Mouse (Mus musculus) heart, embryonic 14.5 days (tissue): ENCODE results near the gene Plxnc1. TPM values are rescaled to one million over a fixed set of nuclear protein-coding genes. Genes with fewer than 3 reads are reported as not detected.

Source experiments
- ATAC-seq: fragments of 200-750 bp; cut with Nextera tagmentation; 2 replicates; pipeline ENCODE4 v1.8.0; 2017; ENCODE audit warnings: low read depth, moderate TSS enrichment; ENCODE audit not compliant: insufficient number of reproducible peaks, insufficient read depth, low FRiP score
- H3K27ac ChIP-seq, 2 experiments: fragments of 200-500 bp in 1 of 2; fragments of 300-500 bp in 1 of 2; sonication (generic) in 1 of 2; replicated peaks in 1 of 2; 2 replicates each; pipeline ENCODE4 v1.5.1; 2012 to 2014; ENCODE audit warnings: low read depth in 2 of 2, low read length in 2 of 2, control low read depth in 1 of 2, mild to moderate bottlenecking in 1 of 2, mixed read lengths in 1 of 2; ENCODE audit not compliant: control insufficient read depth in 1 of 2, insufficient read depth in 1 of 2
- H3K27me3 ChIP-seq: fragments of 300-500 bp; sonication (generic); 2 replicates; pipeline ENCODE4 v1.6.1; 2014; ENCODE audit warnings: mild to moderate bottlenecking, low read length, control low read depth; ENCODE audit not compliant: control insufficient read depth, insufficient read depth
- H3K36me3 ChIP-seq: fragments of 300-500 bp; sonication (generic); 2 replicates; pipeline ENCODE4 v1.6.1; 2014; ENCODE audit warnings: mild to moderate bottlenecking, control low read depth, low read length, mixed read lengths; ENCODE audit not compliant: control insufficient read depth, insufficient read depth
- H3K4me1 ChIP-seq, 2 experiments: fragments of 200-500 bp in 1 of 2; fragments of 300-500 bp in 1 of 2; sonication (generic) in 1 of 2; 2 replicates each; pipeline ENCODE4 v1.6.1; 2012 to 2014; ENCODE audit warnings: low read length in 2 of 2, control low read depth in 1 of 2, mixed read lengths in 1 of 2; ENCODE audit not compliant: control insufficient read depth in 2 of 2, insufficient read depth in 2 of 2
- H3K4me2 ChIP-seq: fragments of 300-500 bp; sonication (generic); 2 replicates; pipeline ENCODE4 v1.6.1; 2014; ENCODE audit warnings: mild to moderate bottlenecking, low read length
- H3K4me3 ChIP-seq, 2 experiments: fragments of 200-500 bp in 1 of 2; fragments of 300-500 bp in 1 of 2; sonication (generic) in 1 of 2; 2 replicates each; pipeline ENCODE4 v1.5.1; 2012 to 2014; ENCODE audit warnings: low read length in 2 of 2, mild to moderate bottlenecking in 2 of 2, control low read depth in 1 of 2, low read depth in 1 of 2, moderate library complexity in 1 of 2; ENCODE audit not compliant: control insufficient read depth in 1 of 2, insufficient read depth in 1 of 2
- H3K9ac ChIP-seq: fragments of 300-500 bp; sonication (generic); 2 replicates; pipeline ENCODE4 v1.6.1; 2014; ENCODE audit warnings: mild to moderate bottlenecking, low read length
- H3K9me3 ChIP-seq: fragments of 300-500 bp; sonication (generic); 2 replicates; pipeline ENCODE4 v1.6.1; 2016; ENCODE audit warnings: low read length, control low read depth; ENCODE audit not compliant: control insufficient read depth
- WGBS: fragments of 180-500 bp; shearing (Covaris S2); extraction: QIAGEN DNeasy Blood & Tissue Kit; methylation state at CpG from one replicate; pipeline ENCODE4 v1.1.7; 2014; 5-methylcytosine and 5-hydroxymethylcytosine counted together
- polyA plus RNA-seq: library from polyadenylated mRNA; unstranded; fragments of >200 nt; fragmentation: Nextera tagmentation; extraction: Ambion mirVana; gene quantifications from 2 replicates; pipeline ENCODE4 v1.2.1, GENCODE M21; 2014

Plxnc1 gene
- polyA plus RNA-seq, 1 experiment from 2014 or later: 6.9 TPM

DNA sequence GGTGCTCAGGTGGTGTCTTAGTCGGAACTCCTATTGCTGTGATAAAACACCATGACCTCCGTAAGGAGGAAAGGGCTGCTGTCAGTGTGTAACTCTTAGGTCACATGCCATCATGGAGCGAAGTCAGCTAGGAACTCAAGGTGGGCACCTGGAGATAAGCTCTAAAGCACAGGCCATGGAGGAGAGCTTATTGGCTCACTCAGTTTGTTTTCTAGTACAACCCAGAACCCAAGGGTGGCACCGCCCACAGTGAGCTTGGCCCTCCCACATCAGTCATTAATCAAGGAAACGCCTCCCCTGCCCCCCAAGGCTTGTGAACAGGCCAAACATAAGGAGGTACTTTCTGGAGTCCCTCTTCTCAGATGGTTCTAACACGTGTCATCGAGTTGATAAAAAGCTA lies 22.8 kb upstream of the Plxnc1 start:
- no peak overlapping the region for H3K4me2 ChIP-seq
- H3K36me3 ChIP-seq: no peaks in the 10 kb centered on the region
- H3K4me3 ChIP-seq: no peak overlapping the region
- 0 out of 2 replicates have a peak, but pooled peaks cover 2% of the 10 kb centered on the region for H3K9me3 ChIP-seq
- no peaks in the 10 kb centered on the region for H3K4me1 ChIP-seq
- WGBS: 84% methylated on average over 7 of the region's 7 CpGs
- H3K27ac ChIP-seq: no peak overlapping the region
- no peak overlapping the region for H3K9ac ChIP-seq
- ATAC-seq: no peak
- H3K27me3 ChIP-seq: no peaks in the 10 kb centered on the region

DNA sequence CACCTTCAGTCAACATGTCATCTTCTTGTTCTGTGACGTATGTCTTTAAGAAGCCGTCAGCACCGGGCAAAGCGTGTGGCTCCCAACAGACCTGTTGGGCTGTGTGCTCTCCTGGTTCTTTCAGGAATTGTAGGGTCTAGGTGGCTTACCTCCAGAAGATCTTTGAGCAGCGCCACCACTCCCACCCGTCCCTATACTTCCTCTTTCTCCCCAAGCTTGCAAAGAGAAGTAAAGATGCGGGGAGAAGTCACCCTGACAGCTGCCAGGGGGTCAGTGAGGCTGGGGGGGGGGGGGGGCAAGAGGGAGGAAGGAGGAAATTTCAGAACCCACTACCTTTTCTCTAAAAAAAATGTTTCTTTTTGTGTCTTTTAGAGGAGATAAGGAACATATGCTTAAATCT lies 22.2 kb upstream of the Plxnc1 start:
- Histone ChIP-seq H3K4me3 (no peak overlapping the region), H3K36me3 (no peaks in the 10 kb centered on the region), H3K9me3 (0 out of 2 replicates have a peak, but pooled peaks cover 2% of the 10 kb centered on the region), H3K4me2 (no peak overlapping the region), H3K4me1 (no peaks in the 10 kb centered on the region), H3K9ac (no peak overlapping the region), H3K27me3 (no peaks in the 10 kb centered on the region), H3K27ac (no peak overlapping the region)
- 83% methylated on average over 7 of the region's 7 CpGs for WGBS
- ATAC-seq: no peak

DNA sequence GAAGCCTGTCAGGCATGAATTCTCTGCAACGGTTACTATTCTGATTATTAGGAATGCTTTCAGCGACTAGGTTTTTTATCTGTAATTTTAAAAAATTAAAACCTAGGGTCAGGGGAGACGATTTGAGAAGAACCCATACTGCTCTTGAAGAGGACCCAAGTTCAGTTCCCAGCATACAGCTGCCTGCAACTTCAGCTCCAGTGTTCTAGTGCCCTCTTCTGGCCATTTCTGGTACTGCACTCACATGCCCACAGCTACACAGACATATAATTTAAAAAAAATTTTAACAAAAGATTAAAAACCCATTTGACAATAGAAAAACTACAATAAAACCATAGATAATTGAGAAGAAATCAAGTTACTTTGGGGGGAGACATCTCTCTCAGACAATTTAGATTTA lies 20.5 kb upstream of the Plxnc1 start:
- 0 out of 2 replicates have a peak, but pooled peaks cover 2% of the 10 kb centered on the region for H3K9me3 ChIP-seq
- no peak overlapping the region for H3K4me2 ChIP-seq
- H3K9ac ChIP-seq: no peak overlapping the region
- no peaks in the 10 kb centered on the region for H3K4me1 ChIP-seq
- H3K4me3 ChIP-seq: no peak overlapping the region
- 86% methylated on average over 3 of the region's 3 CpGs for WGBS
- H3K36me3 ChIP-seq: no peaks in the 10 kb centered on the region
- no peak for ATAC-seq
- no peaks in the 10 kb centered on the region for H3K27me3 ChIP-seq
- H3K27ac ChIP-seq: no peak overlapping the region

DNA sequence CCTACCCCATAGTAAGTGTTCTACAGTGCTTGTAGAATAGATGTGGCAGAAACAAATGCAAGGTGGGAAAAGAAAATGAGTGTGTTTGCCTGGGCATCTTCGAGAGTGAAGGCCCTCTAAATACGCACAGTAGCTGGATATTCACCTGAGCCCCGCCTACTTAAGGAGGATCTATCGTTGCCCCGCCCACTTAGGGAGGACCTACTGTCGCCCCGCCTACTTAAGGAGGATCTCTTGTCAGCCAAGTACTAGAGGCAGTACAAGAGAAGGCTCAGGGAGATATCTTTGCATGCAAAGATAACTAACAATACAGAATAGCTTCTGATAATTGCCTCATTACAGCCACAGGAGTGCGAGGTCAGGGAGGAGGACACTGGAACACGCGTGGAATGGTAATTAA lies 17.4 kb upstream of the Plxnc1 start:
- H3K4me2 ChIP-seq: no peak overlapping the region
- H3K27ac ChIP-seq: no peak overlapping the region
- no peaks in the 10 kb centered on the region for H3K36me3 ChIP-seq
- H3K4me1 ChIP-seq: no peaks in the 10 kb centered on the region
- no peak overlapping the region for H3K9ac ChIP-seq
- H3K9me3 ChIP-seq: 0 out of 2 replicates have a peak, but pooled peaks cover 2% of the 10 kb centered on the region
- H3K4me3 ChIP-seq: no peak overlapping the region
- no peak for ATAC-seq
- 72% methylated on average over 10 of the region's 10 CpGs for WGBS
- H3K27me3 ChIP-seq: no peaks in the 10 kb centered on the region

DNA sequence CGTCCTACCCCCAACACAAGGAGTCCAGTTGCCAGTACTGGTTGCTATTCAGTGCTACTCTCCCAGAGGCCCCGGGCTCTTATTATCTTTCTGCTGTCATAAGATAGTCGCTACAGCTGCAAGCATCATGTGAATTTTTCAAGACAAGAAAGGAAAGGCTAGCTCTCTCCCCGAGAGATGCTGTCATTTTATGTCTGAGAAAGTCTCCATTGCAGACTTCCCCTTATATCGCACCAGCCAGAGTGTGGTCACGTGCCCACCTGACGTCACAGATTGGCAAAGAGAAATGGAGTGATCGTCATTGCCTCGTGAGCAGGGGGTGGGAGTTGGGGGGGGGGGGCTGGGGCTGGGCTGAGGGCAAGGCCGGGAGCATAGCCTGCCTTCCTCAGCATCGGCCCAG lies 16.6 kb upstream of the Plxnc1 start:
- Histone ChIP-seq H3K4me1 (no peaks in the 10 kb centered on the region), H3K27ac (no peak overlapping the region), H3K27me3 (no peaks in the 10 kb centered on the region), H3K36me3 (no peaks in the 10 kb centered on the region), H3K4me2 (no peak overlapping the region), H3K4me3 (no peak overlapping the region), H3K9me3 (0 out of 2 replicates have a peak, but pooled peaks cover 2% of the 10 kb centered on the region), H3K9ac (no peak overlapping the region)
- WGBS: 70% methylated on average over 11 of the region's 11 CpGs
- no peak for ATAC-seq

DNA sequence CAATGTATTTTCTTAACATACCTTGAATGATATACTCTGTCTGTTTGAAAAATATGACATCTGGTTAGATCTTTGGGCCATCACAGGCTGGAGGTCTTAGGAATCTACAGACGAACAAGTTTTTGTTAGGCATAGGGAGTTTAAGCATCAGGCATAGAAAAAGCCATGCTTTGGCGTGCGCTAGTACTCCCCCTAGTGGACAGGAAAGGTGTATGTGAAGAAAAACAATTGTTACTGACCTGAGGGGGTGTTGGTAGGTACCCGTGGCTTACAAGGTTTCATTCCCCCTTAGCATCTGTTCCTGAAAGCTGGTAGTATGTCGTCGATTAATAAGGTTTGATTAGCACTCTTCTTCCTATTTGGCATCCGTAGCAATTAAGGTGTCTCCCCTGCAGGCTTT lies 13.7 kb upstream of the Plxnc1 start:
- no peak overlapping the region for H3K9ac ChIP-seq
- H3K9me3 ChIP-seq: no peaks in the 10 kb centered on the region
- 7% methylated on average over 7 of the region's 7 CpGs for WGBS
- H3K36me3 ChIP-seq: no peaks in the 10 kb centered on the region
- H3K4me3 ChIP-seq: no peak overlapping the region
- ATAC-seq: no peak
- H3K27ac ChIP-seq: no peak overlapping the region
- no peak overlapping the region for H3K4me2 ChIP-seq
- H3K27me3 ChIP-seq: no peaks in the 10 kb centered on the region
- H3K4me1 ChIP-seq: no peaks in the 10 kb centered on the region

DNA sequence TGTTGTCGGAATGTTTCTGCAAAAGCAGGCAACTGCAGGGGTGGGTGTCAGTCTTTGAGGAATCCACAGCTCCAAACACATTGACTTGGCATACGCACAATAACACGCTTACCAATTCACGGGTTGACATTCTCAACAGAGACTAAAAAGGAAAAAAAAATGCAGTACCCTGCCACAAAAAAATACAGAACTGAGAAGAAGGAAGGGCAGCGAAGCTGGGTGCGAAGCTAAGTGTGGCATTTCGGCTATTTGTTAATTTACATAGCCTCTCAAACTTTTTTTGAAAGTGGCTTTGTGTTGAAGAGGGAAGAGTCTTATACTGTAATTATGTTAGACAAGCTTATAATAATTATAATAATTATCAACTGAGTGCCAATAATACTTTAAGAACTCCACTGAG lies 13.1 kb upstream of the Plxnc1 start:
- Histone ChIP-seq H3K9me3 (no peaks in the 10 kb centered on the region), H3K27ac (no peak overlapping the region), H3K4me3 (no peak overlapping the region), H3K4me1 (no peaks in the 10 kb centered on the region), H3K36me3 (no peaks in the 10 kb centered on the region), H3K4me2 (no peak overlapping the region), H3K9ac (no peak overlapping the region), H3K27me3 (no peaks in the 10 kb centered on the region)
- no peak for ATAC-seq
- WGBS: 87% methylated on average over 7 of the region's 7 CpGs

DNA sequence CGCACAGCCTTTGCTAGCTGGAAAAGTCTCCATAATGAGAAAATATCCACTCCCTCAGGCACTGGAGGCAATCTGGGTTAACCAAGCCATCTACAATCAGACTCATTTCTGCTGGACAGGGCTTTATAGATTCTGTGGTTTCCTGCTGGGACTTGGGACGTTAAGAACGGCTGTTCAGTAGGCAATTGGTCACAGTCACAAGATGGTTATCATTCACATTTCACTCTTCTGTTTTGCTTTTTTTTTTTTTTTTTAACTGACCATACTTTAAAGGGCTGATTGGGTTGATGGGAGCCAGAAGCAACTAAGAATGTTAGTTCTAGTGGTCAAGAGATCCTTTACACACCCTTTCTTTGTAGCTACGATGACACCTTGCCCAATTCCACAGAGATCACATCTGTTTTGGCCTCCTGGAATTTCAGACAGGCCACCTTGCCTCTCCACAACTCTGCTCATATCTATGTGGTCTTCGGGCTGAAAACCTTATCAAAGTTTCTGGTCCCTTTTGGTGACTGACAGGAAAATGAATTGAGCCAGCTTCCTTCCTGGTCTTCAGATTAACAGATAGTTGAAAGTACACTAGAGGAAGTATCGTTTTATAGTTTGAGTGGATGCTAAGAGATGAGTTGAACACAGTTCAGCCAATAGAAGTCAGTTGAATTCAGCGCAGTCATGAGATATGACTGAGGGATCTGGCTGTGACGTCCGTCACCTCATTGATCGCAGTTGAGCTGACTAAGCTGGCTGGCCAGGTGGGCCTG lies 3.5 kb upstream of the Plxnc1 start:
- no peak for ATAC-seq
- H3K9ac ChIP-seq: no peak overlapping the region
- peaks cover 2 to 13% of the 10 kb centered on the region in 2 experiments; a peak in 2 of 4 replicates for H3K4me1 ChIP-seq
- peaks cover 28% of the 10 kb centered on the region for H3K27me3 ChIP-seq
- no peak overlapping the region for H3K4me2 ChIP-seq
- no peak overlapping the region for H3K27ac ChIP-seq
- WGBS: 69% methylated on average over 10 of the region's 10 CpGs
- H3K9me3 ChIP-seq: no peaks in the 10 kb centered on the region
- H3K36me3 ChIP-seq: no peaks in the 10 kb centered on the region
- no peak overlapping the region for H3K4me3 ChIP-seq
